Mouse (Mus musculus): ENCODE measurements around the gene Trafd1. TPM values are rescaled to one million over a fixed set of nuclear protein-coding genes. Genes with fewer than 3 reads are reported as not detected.

The Trafd1 gene
- polyA plus RNA-seq (2012; fragmentation: generic; extraction: Trizol), result 29.3 TPM

- Histone ChIP-seq H3K36me3 (ENCODE audit: control insufficient read depth, insufficient read depth) (no peaks in the 10 kb centered on the region), H3K4me3 (peak within 1 kb of the TSS; percentile 71), H3K4me2 (ENCODE audit: low read depth) (peak within 1 kb of the TSS; percentile 77), H3K79me2 (ENCODE audit: control insufficient read depth, insufficient read depth) (no peaks in the 10 kb centered on the region), H3ac (ENCODE audit: control insufficient read depth, insufficient read length) (peak within 1 kb of the TSS; percentile 45), H3K27me3 (ENCODE audit: control insufficient read depth, insufficient read depth, insufficient read length) (no peaks in the 10 kb centered on the region)
- peak in 2 of 3 experiments; percentile 12 to 72 for TF ChIP-seq MYOG (IDR thresholded peaks at IDR 0.05; ENCODE audit: control insufficient read depth in 1 of 3, insufficient read depth in 1 of 3, insufficient read length in 2 of 3, low read depth in 2 of 3)
- TF ChIP-seq E2F4 (IDR thresholded peaks at IDR 0.05; ENCODE audit: insufficient read depth), result no peak
- no peak for TF ChIP-seq CEBPB (IDR thresholded peaks at IDR 0.05; ENCODE audit: insufficient read depth, poor library complexity, severe bottlenecking)
- TF ChIP-seq MYOD1 (IDR thresholded peaks at IDR 0.05; ENCODE audit: control insufficient read depth in 1 of 3, insufficient read length in 2 of 3, low read depth in 2 of 3), result peak in 1 of 3 experiments; percentile 64
- TF ChIP-seq TCF3 (IDR thresholded peaks at IDR 0.05; ENCODE audit: insufficient read length, low read depth), result no peak
- peak; percentile 87 for TF ChIP-seq POLR2A (IDR thresholded peaks at IDR 0.05; ENCODE audit: insufficient read length, low read depth)
These were observed at the start of gene Trafd1 for GRCm38 (mm10) chr5:121385461-121386119. Gene Trafd1, minus strand, starts transcription at chr5:121385632.

- no peaks in the 10 kb centered on the region for H3K27me3 ChIP-seq (ENCODE audit: control insufficient read depth, insufficient read depth, insufficient read length)
- H3K4me3 ChIP-seq, result no peak overlapping the region
- H3ac ChIP-seq (ENCODE audit: control insufficient read depth, insufficient read length), result no peak overlapping the region
- H3K4me2 ChIP-seq (ENCODE audit: low read depth), result no peak overlapping the region
- TF ChIP-seq POLR2A (IDR thresholded peaks at IDR 0.05; ENCODE audit: insufficient read length, low read depth), result no peak
- TF ChIP-seq USF1 (IDR thresholded peaks at IDR 0.05; ENCODE audit: low read depth), result no peak
- no peak for TF ChIP-seq SRF (IDR thresholded peaks at IDR 0.05; ENCODE audit: control insufficient read depth, insufficient read length, low read depth)
- no peak for TF ChIP-seq E2F4 (IDR thresholded peaks at IDR 0.05; ENCODE audit: insufficient read depth)
- no peak for TF ChIP-seq TCF12 (IDR thresholded peaks at IDR 0.05; ENCODE audit: insufficient read depth, poor library complexity, severe bottlenecking)
- TF ChIP-seq MAX (IDR thresholded peaks at IDR 0.05; ENCODE audit: low read depth), result no peak
- no peak for TF ChIP-seq CEBPB (IDR thresholded peaks at IDR 0.05; ENCODE audit: insufficient read depth, poor library complexity, severe bottlenecking)
- no peak for TF ChIP-seq MYOG (IDR thresholded peaks at IDR 0.05; ENCODE audit: control insufficient read depth in 1 of 3, insufficient read depth in 1 of 3, insufficient read length in 2 of 3, low read depth in 2 of 3)
- TF ChIP-seq MYOD1 (IDR thresholded peaks at IDR 0.05; ENCODE audit: control insufficient read depth in 1 of 3, insufficient read length in 2 of 3, low read depth in 2 of 3), result no peak
- H3K79me2 ChIP-seq (ENCODE audit: control insufficient read depth, insufficient read depth), result no peaks in the 10 kb centered on the region
- peaks cover 85% of the 10 kb centered on the region for H3K36me3 ChIP-seq (ENCODE audit: control insufficient read depth, insufficient read depth)
These were observed 43.5 kb upstream of the Trafd1 start for GRCm38 (mm10) chr5:121428954-121429353.

GRCm38 (mm10) chr5:121423297-121423696 is 37.9 kb upstream of the Trafd1 start:
- no peaks in the 10 kb centered on the region for H3K27me3 ChIP-seq (ENCODE audit: control insufficient read depth, insufficient read depth, insufficient read length)
- H3K79me2 ChIP-seq (ENCODE audit: control insufficient read depth, insufficient read depth), result no peaks in the 10 kb centered on the region
- no peak overlapping the region for H3ac ChIP-seq (ENCODE audit: control insufficient read depth, insufficient read length)
- H3K4me2 ChIP-seq (ENCODE audit: low read depth), result no peak overlapping the region
- no peak overlapping the region for H3K4me3 ChIP-seq
- TF ChIP-seq E2F4 (IDR thresholded peaks at IDR 0.05; ENCODE audit: insufficient read depth) (no peak), CEBPB (IDR thresholded peaks at IDR 0.05; ENCODE audit: insufficient read depth, poor library complexity, severe bottlenecking) (no peak), MAX (IDR thresholded peaks at IDR 0.05; ENCODE audit: low read depth) (no peak), SRF (IDR thresholded peaks at IDR 0.05; ENCODE audit: control insufficient read depth, insufficient read length, low read depth) (no peak), TCF12 (IDR thresholded peaks at IDR 0.05; ENCODE audit: insufficient read depth, poor library complexity, severe bottlenecking) (no peak)
- peaks cover 67% of the 10 kb centered on the region for H3K36me3 ChIP-seq (ENCODE audit: control insufficient read depth, insufficient read depth)

- Histone ChIP-seq H3K4me2 (ENCODE audit: low read depth) (no peak overlapping the region), H3K4me3 (no peak overlapping the region), H3K79me2 (ENCODE audit: control insufficient read depth, insufficient read depth) (no peaks in the 10 kb centered on the region), H3K27me3 (ENCODE audit: control insufficient read depth, insufficient read depth, insufficient read length) (no peaks in the 10 kb centered on the region), H3K36me3 (ENCODE audit: control insufficient read depth, insufficient read depth) (peaks cover 67% of the 10 kb centered on the region), H3ac (ENCODE audit: control insufficient read depth, insufficient read length) (no peak overlapping the region)
- TF ChIP-seq POLR2A (IDR thresholded peaks at IDR 0.05; ENCODE audit: insufficient read length, low read depth) (no peak), REST (IDR thresholded peaks at IDR 0.05; ENCODE audit: insufficient read depth, insufficient read length) (no peak)
These were observed 37.4 kb upstream of the Trafd1 start for GRCm38 (mm10) chr5:121422787-121423186.

GRCm38 (mm10) chr5:121420721-121421120 is 35.3 kb upstream of the Trafd1 start:
- Histone ChIP-seq H3K27me3 (ENCODE audit: control insufficient read depth, insufficient read depth, insufficient read length) (no peaks in the 10 kb centered on the region), H3K4me2 (ENCODE audit: low read depth) (no peak overlapping the region), H3ac (ENCODE audit: control insufficient read depth, insufficient read length) (no peak overlapping the region), H3K4me3 (no peak overlapping the region), H3K79me2 (ENCODE audit: control insufficient read depth, insufficient read depth) (no peaks in the 10 kb centered on the region), H3K36me3 (ENCODE audit: control insufficient read depth, insufficient read depth) (peaks cover 69% of the 10 kb centered on the region)
- TF ChIP-seq USF1 (IDR thresholded peaks at IDR 0.05; ENCODE audit: low read depth), result no peak
- no peak for TF ChIP-seq MAX (IDR thresholded peaks at IDR 0.05; ENCODE audit: low read depth)
- no peak for TF ChIP-seq CEBPB (IDR thresholded peaks at IDR 0.05; ENCODE audit: insufficient read depth, poor library complexity, severe bottlenecking)
- no peak for TF ChIP-seq REST (IDR thresholded peaks at IDR 0.05; ENCODE audit: insufficient read depth, insufficient read length)
- no peak for TF ChIP-seq SRF (IDR thresholded peaks at IDR 0.05; ENCODE audit: control insufficient read depth, insufficient read length, low read depth)
- no peak for TF ChIP-seq POLR2A (IDR thresholded peaks at IDR 0.05; ENCODE audit: insufficient read length, low read depth)
- TF ChIP-seq MYOG (IDR thresholded peaks at IDR 0.05; ENCODE audit: control insufficient read depth in 1 of 3, insufficient read depth in 1 of 3, insufficient read length in 2 of 3, low read depth in 2 of 3), result no peak
- TF ChIP-seq E2F4 (IDR thresholded peaks at IDR 0.05; ENCODE audit: insufficient read depth), result no peak
- TF ChIP-seq POLR2AphosphoS2 (IDR thresholded peaks at IDR 0.05; ENCODE audit: insufficient read length, low read depth), result no peak
- TF ChIP-seq TCF12 (IDR thresholded peaks at IDR 0.05; ENCODE audit: insufficient read depth, poor library complexity, severe bottlenecking), result no peak
- TF ChIP-seq TCF3 (IDR thresholded peaks at IDR 0.05; ENCODE audit: insufficient read length, low read depth), result no peak
- no peak for TF ChIP-seq MYOD1 (IDR thresholded peaks at IDR 0.05; ENCODE audit: control insufficient read depth in 1 of 3, insufficient read length in 2 of 3, low read depth in 2 of 3)
